Mouse (Mus musculus) hindbrain, embryonic 15.5 days (tissue): Measurements from ENCODE around the gene Carmil1. TPM values are rescaled to one million over a fixed set of nuclear protein-coding genes. Genes with fewer than 3 reads are reported as not detected.

Experiments used
- ATAC-seq: fragments of 200-750 bp; cut with Nextera tagmentation; 2 replicates; pipeline ENCODE4 v1.8.0; 2017; ENCODE audit warnings: low read depth, moderate number of reproducible peaks, moderate TSS enrichment; ENCODE audit not compliant: low FRiP score
- H3K27ac ChIP-seq: fragments of 300-500 bp; sonication (generic); replicated peaks from 2 replicates; pipeline ENCODE4 v1.5.1; 2015; ENCODE audit warnings: mild to moderate bottlenecking, inconsistent platforms
- H3K27me3 ChIP-seq: fragments of 300-500 bp; sonication (generic); 2 replicates; pipeline ENCODE4 v1.6.1; 2015; ENCODE audit warnings: control low read depth, inconsistent platforms
- H3K36me3 ChIP-seq: fragments of 300-500 bp; sonication (generic); 2 replicates; pipeline ENCODE4 v1.6.1; 2015; ENCODE audit warnings: control low read depth, inconsistent platforms
- H3K4me1 ChIP-seq: fragments of 300-500 bp; sonication (generic); replicated peaks from 2 replicates; pipeline ENCODE4 v1.6.1; 2015; ENCODE audit warnings: control low read depth, inconsistent platforms
- H3K4me2 ChIP-seq: fragments of 300-500 bp; sonication (generic); 2 replicates; pipeline ENCODE4 v1.6.1; 2015; ENCODE audit warnings: moderate library complexity, mild to moderate bottlenecking, inconsistent platforms
- H3K4me3 ChIP-seq: fragments of 300-500 bp; sonication (generic); 2 replicates; pipeline ENCODE4 v1.5.1; 2015; ENCODE audit warnings: mild to moderate bottlenecking, inconsistent platforms
- H3K9ac ChIP-seq: fragments of 300-500 bp; sonication (generic); 2 replicates; pipeline ENCODE4 v1.6.1; 2015; ENCODE audit warnings: inconsistent platforms
- H3K9me3 ChIP-seq: fragments of 300-500 bp; sonication (generic); 2 replicates; pipeline ENCODE4 v1.6.1; 2016; ENCODE audit warnings: control low read depth, inconsistent platforms
- WGBS: fragments of 180-500 bp; shearing (Covaris S2); methylation state at CpG from one replicate; pipeline ENCODE4 v1.1.7; 2015; 5-methylcytosine and 5-hydroxymethylcytosine counted together
- polyA plus RNA-seq: library from polyadenylated mRNA; unstranded; fragments of >200 nt; fragmentation: Nextera tagmentation; extraction: Ambion mirVana; gene quantifications from 2 replicates; pipeline ENCODE4 v1.2.1, GENCODE M21; 2015

The Carmil1 gene
- 39.9 and 42.8 TPM in 2 replicates for polyA plus RNA-seq

DNA sequence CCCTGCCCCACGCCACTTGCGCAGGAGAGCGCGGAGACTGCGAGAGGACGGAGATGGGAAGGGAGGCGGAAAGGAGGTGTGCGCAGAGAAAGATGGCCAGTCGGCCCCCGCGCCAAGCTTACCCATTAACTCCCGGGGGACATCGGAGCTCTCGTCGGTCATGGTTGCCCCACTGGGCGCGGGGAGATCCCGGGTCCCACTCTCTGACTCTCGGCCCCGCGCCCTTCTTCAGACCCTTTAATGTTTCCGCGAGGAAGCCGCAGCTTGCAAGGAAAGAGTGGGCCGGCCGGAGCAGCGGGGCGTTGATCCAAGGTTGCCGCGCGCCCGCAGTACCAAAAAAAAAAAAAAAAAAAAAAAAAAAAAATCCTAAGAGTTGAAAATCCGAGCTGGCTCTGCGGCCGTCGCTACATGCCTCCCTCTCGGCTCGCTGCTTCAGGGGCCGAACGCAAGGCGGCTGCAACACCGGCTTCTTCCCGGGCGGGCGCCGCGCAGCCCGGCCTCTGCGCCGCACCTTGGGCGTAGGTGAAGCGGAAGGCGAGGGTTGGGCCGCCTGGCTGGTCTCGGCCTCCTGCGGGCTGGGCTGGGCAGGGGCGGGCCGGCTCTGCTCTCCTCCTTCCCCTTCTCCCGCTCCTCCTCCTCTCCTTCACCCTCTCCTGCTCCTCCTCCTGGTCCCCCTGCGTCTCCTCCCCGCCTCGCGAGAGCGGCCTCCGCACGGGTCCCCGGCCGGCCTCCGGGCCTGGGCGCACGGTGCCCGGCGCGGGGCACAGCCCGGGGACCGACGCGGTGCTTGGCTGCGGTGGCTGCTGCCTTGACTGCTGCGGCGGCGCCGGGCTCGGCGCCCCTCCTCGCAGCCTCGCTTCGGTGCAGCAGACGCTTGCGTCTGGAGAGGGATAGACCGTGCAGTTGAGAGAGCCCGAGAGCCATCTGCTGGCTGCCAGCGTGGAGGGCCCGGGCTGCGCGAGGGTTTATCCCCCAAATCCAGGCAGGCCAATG, at the start of gene Carmil1:
Carmil1 (minus strand) TSS at position 357 of the 993 bp plus-strand sequence.
- H3K4me1 ChIP-seq = peaks cover 31% of the 10 kb centered on the region
- H3K27ac ChIP-seq = peak within 1 kb of the TSS; percentile 97
- H3K9me3 ChIP-seq = no peaks in the 10 kb centered on the region
- peak within 1 kb of the TSS; percentile 85 for H3K9ac ChIP-seq
- peak; percentile 99 for ATAC-seq
- under 1% methylated on average over 93 of the region's 96 CpGs for WGBS
- H3K4me3 ChIP-seq = peak within 1 kb of the TSS; percentile 77
- H3K36me3 ChIP-seq = peaks cover 2% of the 10 kb centered on the region; the same call in 1 of the 2 replicates
- H3K27me3 ChIP-seq = no peaks in the 10 kb centered on the region
- peak within 1 kb of the TSS; percentile 96 for H3K4me2 ChIP-seq

- ATAC-seq = no peak
Observed at GRCm38 (mm10) chr13:24330128-24330527, 49.5 kb upstream of the Carmil1 start.

GRCm38 (mm10) chr13:24328036-24328817, 47.6 kb upstream of the Carmil1 start:
- WGBS = 84% methylated on average over 9 of the region's 9 CpGs
- no peaks in the 10 kb centered on the region for H3K27me3 ChIP-seq
- H3K4me1 ChIP-seq = no peaks in the 10 kb centered on the region
- H3K4me2 ChIP-seq = no peak overlapping the region
- H3K9ac ChIP-seq = no peak overlapping the region
- no peak overlapping the region for H3K4me3 ChIP-seq
- no peaks in the 10 kb centered on the region for H3K9me3 ChIP-seq
- no peaks in the 10 kb centered on the region for H3K36me3 ChIP-seq
- no peak for ATAC-seq
- no peak overlapping the region for H3K27ac ChIP-seq

More at GRCm38 (mm10) chr13:24330128-24330527, 49.5 kb upstream of the Carmil1 start:
- no peaks in the 10 kb centered on the region for H3K27me3 ChIP-seq
- no peak overlapping the region for H3K4me2 ChIP-seq
- no peaks in the 10 kb centered on the region for H3K9me3 ChIP-seq
- no peak overlapping the region for H3K4me3 ChIP-seq
- H3K9ac ChIP-seq = no peak overlapping the region
- H3K27ac ChIP-seq = no peak overlapping the region
- 80% methylated on average over 4 of the region's 4 CpGs for WGBS
- no peaks in the 10 kb centered on the region for H3K36me3 ChIP-seq
- H3K4me1 ChIP-seq = no peaks in the 10 kb centered on the region

DNA sequence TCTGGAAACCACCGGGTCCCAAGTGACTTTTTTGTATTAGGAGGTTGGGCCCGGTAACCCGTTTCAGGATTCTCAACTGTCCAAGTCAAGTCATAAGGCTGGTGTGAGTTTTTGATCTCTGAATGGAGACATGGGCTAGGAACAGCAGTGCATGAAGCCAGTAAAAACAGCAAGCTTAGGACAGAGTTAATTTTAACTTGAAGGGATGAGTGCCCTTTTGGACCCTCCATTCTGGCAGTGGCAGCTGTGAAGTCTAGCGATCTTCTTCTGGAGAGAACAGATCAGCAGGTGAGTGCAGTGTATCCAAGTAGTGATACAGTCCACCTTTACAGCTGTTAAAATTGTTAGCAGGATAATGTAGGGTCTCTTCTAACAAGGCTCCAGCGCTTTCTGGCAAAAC, 46.6 kb upstream of the Carmil1 start, which contains the start of gene Cmah:
Cmah (plus strand) TSS at position 204 of the 400 bp plus-strand sequence.
- H3K9me3 ChIP-seq = no peaks in the 10 kb centered on the region
- no peak within 1 kb of the TSS for H3K4me3 ChIP-seq
- H3K4me2 ChIP-seq = no peak within 1 kb of the TSS
- H3K27me3 ChIP-seq = no peaks in the 10 kb centered on the region
- H3K9ac ChIP-seq = no peak within 1 kb of the TSS
- WGBS = 93% methylated on average over 5 of the region's 5 CpGs
- no peak within 1 kb of the TSS for H3K27ac ChIP-seq
- no peak for ATAC-seq
- no peaks in the 10 kb centered on the region for H3K4me1 ChIP-seq
- H3K36me3 ChIP-seq = no peaks in the 10 kb centered on the region

DNA sequence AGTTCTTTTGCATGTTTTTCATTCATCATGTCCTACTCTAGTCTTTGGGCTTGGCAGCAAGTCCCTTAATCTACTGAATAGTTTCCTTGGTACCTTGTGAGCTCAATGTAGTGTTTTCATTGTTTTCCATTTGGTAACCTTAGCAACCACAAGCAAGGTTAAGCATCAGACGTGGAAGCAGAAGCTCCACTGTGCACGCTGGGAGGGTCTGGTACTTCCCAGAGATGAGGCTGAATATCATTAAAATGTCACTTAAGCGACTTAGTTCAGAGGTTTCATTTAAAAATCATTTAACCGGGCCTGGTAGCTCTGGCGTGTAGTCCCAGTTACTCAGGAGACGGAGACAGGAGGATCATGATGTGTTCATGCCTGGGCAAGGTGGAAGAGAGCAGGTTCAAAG, 40.7 kb upstream of the Carmil1 start:
- Histone ChIP-seq H3K4me2 (no peak overlapping the region), H3K27ac (no peak overlapping the region), H3K9me3 (no peaks in the 10 kb centered on the region), H3K9ac (no peak overlapping the region), H3K4me1 (no peaks in the 10 kb centered on the region), H3K36me3 (no peaks in the 10 kb centered on the region), H3K4me3 (no peak overlapping the region), H3K27me3 (no peaks in the 10 kb centered on the region)
- no peak for ATAC-seq
- WGBS = 57% methylated on average over 6 of the region's 6 CpGs

DNA sequence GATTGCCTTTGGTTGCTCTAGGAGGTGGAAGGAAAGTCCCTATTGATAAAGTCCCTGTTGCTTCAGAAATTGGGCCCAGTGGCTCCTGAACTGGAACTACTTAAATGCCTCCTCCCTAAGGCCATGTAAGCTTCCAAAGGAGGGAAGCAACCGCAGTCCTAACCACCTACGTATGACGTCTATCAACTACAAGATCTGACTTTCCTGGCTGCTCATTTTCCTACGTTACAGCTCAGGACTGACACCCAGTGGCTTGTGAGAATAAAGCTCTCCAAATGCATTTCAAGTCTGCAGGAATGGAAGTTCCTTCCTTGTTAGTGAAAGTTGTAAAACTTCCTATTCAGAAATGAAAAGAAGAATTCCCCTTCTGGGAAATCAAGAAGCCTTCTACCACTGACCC, 38.0 kb upstream of the Carmil1 start:
- Histone ChIP-seq H3K4me1 (no peaks in the 10 kb centered on the region), H3K9ac (no peak overlapping the region), H3K9me3 (no peaks in the 10 kb centered on the region), H3K27ac (no peak overlapping the region), H3K27me3 (no peaks in the 10 kb centered on the region), H3K4me2 (no peak overlapping the region), H3K36me3 (no peaks in the 10 kb centered on the region), H3K4me3 (no peak overlapping the region)
- WGBS = 24% methylated on average over 4 of the region's 4 CpGs
- peak; percentile 61; the same call in 1 of the 2 replicates for ATAC-seq

- H3K4me1 ChIP-seq = no peaks in the 10 kb centered on the region
- no peaks in the 10 kb centered on the region for H3K36me3 ChIP-seq
- 60% methylated on average over 3 of the region's 3 CpGs for WGBS
- no peak overlapping the region for H3K4me2 ChIP-seq
- no peak overlapping the region for H3K27ac ChIP-seq
- no peak for ATAC-seq
- no peaks in the 10 kb centered on the region for H3K27me3 ChIP-seq
- H3K4me3 ChIP-seq = no peak overlapping the region
- no peak overlapping the region for H3K9ac ChIP-seq
- no peaks in the 10 kb centered on the region for H3K9me3 ChIP-seq
Observed at GRCm38 (mm10) chr13:24316563-24316962, 36.0 kb upstream of the Carmil1 start.

- no peaks in the 10 kb centered on the region for H3K4me1 ChIP-seq
- no peak for ATAC-seq
- no peak overlapping the region for H3K27ac ChIP-seq
- H3K4me2 ChIP-seq = no peak overlapping the region
- H3K9me3 ChIP-seq = no peaks in the 10 kb centered on the region
- no peaks in the 10 kb centered on the region for H3K36me3 ChIP-seq
- WGBS = 92% methylated on average over 8 of the region's 8 CpGs
- no peak overlapping the region for H3K4me3 ChIP-seq
- H3K9ac ChIP-seq = no peak overlapping the region
- no peaks in the 10 kb centered on the region for H3K27me3 ChIP-seq
Observed at GRCm38 (mm10) chr13:24311011-24311940, 30.7 kb upstream of the Carmil1 start.

DNA sequence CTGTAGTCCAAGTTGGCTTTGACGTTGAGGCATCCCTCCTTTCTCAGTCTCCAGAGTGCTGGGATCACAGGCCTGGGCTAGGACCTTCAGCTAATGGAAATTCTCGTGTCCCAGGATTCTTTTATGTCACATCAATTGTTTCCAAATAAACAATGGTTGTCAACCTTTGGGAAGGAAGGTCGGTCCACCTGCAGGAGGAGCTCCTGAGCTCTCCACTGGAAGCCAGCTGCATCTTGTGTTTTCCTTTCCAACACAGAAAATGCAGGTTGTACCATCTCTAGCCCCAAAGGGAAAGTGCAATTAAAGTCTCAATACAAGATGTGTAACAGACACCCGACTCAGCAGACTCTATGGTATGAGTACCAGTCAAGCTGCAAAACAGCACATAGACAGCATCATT, 25.7 kb upstream of the Carmil1 start:
- Histone ChIP-seq H3K4me3 (no peak overlapping the region), H3K4me2 (no peak overlapping the region), H3K27ac (no peak overlapping the region), H3K9me3 (no peaks in the 10 kb centered on the region), H3K9ac (no peak overlapping the region), H3K27me3 (no peaks in the 10 kb centered on the region), H3K4me1 (no peaks in the 10 kb centered on the region), H3K36me3 (no peaks in the 10 kb centered on the region)
- WGBS = 45% methylated on average over 4 of the region's 4 CpGs
- no peak for ATAC-seq

- no peak overlapping the region for H3K4me3 ChIP-seq
- no peak overlapping the region for H3K4me2 ChIP-seq
- no peaks in the 10 kb centered on the region for H3K36me3 ChIP-seq
- WGBS = 76% methylated on average over 4 of the region's 4 CpGs
- H3K4me1 ChIP-seq = no peaks in the 10 kb centered on the region
- no peak overlapping the region for H3K9ac ChIP-seq
- ATAC-seq = no peak
- no peaks in the 10 kb centered on the region for H3K27me3 ChIP-seq
- H3K9me3 ChIP-seq = no peaks in the 10 kb centered on the region
- no peak overlapping the region for H3K27ac ChIP-seq
Observed at GRCm38 (mm10) chr13:24305486-24305885, 24.9 kb upstream of the Carmil1 start.

DNA sequence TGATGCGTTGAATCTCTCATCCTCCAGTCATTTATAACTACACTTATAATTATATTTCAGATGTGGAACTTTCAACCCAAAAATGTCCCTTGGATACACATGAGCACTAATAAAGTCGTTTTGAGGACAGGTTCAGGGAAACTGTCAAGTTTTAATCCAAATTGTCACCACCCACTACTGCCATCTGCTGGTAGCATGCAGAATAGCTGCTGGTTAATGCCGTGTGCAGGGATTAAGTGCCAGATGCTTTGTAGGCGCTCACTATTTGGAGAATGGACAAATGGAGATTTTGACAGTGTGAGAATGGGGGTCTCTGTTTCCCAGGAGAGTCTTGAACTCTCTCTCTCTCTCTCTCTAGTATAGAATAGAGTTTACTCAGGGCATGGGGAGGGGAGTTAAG, 16.7 kb upstream of the Carmil1 start:
- Histone ChIP-seq H3K4me1 (no peaks in the 10 kb centered on the region), H3K9me3 (no peaks in the 10 kb centered on the region), H3K27ac (no peak overlapping the region), H3K27me3 (no peaks in the 10 kb centered on the region), H3K4me3 (no peak overlapping the region), H3K36me3 (no peaks in the 10 kb centered on the region), H3K9ac (no peak overlapping the region), H3K4me2 (no peak overlapping the region)
- no peak for ATAC-seq
- 21% methylated on average over 4 of the region's 4 CpGs for WGBS
